Mouse (Mus musculus) kidney, embryonic 16.5 days (tissue): ENCODE data around the gene Sidt2. TPM values are rescaled to one million over a fixed set of nuclear protein-coding genes. Genes with fewer than 3 reads are reported as not detected.
A peak's percentile ranks its signal among the peaks of the same experiment; 100 is the strongest.

ENCODE experiments used
- ATAC-seq: fragments of 200-750 bp; cut with Nextera tagmentation; 2 replicates; pipeline ENCODE4 v1.8.0; 2017; ENCODE audit warnings: moderate TSS enrichment; ENCODE audit not compliant: low FRiP score, low TSS enrichment
- H3K27ac ChIP-seq: fragments of 300-500 bp; sonication (generic); 2 replicates; pipeline ENCODE4 v1.5.1; 2014; ENCODE audit warnings: low read length
- H3K27me3 ChIP-seq: fragments of 300-500 bp; sonication (generic); 2 replicates; pipeline ENCODE4 v1.6.1; 2014; ENCODE audit warnings: low read length, control low read depth, mixed read lengths; ENCODE audit not compliant: insufficient read depth
- H3K36me3 ChIP-seq: fragments of 300-500 bp; sonication (generic); 2 replicates; pipeline ENCODE4 v1.6.1; 2014; ENCODE audit warnings: low read length, control low read depth, mixed read lengths; ENCODE audit not compliant: insufficient read depth
- H3K4me1 ChIP-seq: fragments of 300-500 bp; sonication (generic); 2 replicates; pipeline ENCODE4 v1.6.1; 2014; ENCODE audit warnings: low read length, control low read depth, mixed read lengths; ENCODE audit not compliant: insufficient read depth
- H3K4me2 ChIP-seq: fragments of 300-500 bp; sonication (generic); replicated peaks from 2 replicates; pipeline ENCODE4 v1.6.1; 2014; ENCODE audit warnings: low read depth, low read length
- H3K4me3 ChIP-seq: fragments of 300-500 bp; sonication (generic); 2 replicates; pipeline ENCODE4 v1.5.1; 2014; ENCODE audit warnings: mild to moderate bottlenecking, low read length
- H3K9ac ChIP-seq: fragments of 300-500 bp; sonication (generic); replicated peaks from 2 replicates; pipeline ENCODE4 v1.6.1; 2014; ENCODE audit warnings: low read length
- H3K9me3 ChIP-seq: fragments of 300-500 bp; sonication (generic); 2 replicates; pipeline ENCODE4 v1.6.1; 2016; ENCODE audit warnings: low read length, control low read depth
- WGBS: fragments of 180-500 bp; shearing (Covaris S2); extraction: QIAGEN DNeasy Blood & Tissue Kit; methylation state at CpG from one replicate; pipeline ENCODE4 v1.1.7; 2014; 5-methylcytosine and 5-hydroxymethylcytosine counted together
- polyA plus RNA-seq: library from polyadenylated mRNA; unstranded; fragments of >200 nt; fragmentation: Nextera tagmentation; extraction: Ambion mirVana; gene quantifications from 2 replicates; pipeline ENCODE4 v1.2.1, GENCODE M21; 2015

Gene Sidt2
- polyA plus RNA-seq, 1 experiment from 2014 or later, result 44.5 TPM

DNA sequence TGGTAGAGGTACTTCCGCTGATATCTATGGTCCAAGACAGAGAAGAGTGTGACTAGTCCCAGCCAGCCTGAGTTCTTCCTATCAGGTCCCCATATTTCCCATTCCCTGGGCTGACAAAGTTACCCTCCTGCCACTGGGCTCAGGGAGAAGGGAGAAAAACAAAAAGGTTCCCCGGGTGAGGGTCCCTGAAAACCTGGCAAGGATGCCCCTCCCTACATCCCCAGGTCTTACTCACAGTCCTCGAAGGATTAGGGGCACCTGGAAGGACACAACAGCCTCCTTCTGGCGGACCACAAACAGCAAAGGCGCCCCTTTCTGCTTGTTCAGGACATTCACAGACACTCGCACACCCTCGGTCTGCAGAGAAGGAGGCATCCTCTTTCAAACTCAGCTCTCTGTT lies 2.2 kb downstream of the Sidt2 start:
- H3K27ac ChIP-seq, result no peak overlapping the region
- peaks cover 31% of the 10 kb centered on the region for H3K36me3 ChIP-seq
- no peaks in the 10 kb centered on the region for H3K9me3 ChIP-seq
- H3K9ac ChIP-seq, result peak overlapping the region; percentile 96
- H3K27me3 ChIP-seq, result no peaks in the 10 kb centered on the region
- H3K4me1 ChIP-seq, result peaks cover 19% of the 10 kb centered on the region
- H3K4me2 ChIP-seq, result peak overlapping the region; percentile 71; the same call in 1 of the 2 replicates
- H3K4me3 ChIP-seq, result peak overlapping the region; percentile 81; the same call in 1 of the 2 replicates
- WGBS, result 86% methylated on average over 7 of the region's 7 CpGs
- ATAC-seq, result no peak

DNA sequence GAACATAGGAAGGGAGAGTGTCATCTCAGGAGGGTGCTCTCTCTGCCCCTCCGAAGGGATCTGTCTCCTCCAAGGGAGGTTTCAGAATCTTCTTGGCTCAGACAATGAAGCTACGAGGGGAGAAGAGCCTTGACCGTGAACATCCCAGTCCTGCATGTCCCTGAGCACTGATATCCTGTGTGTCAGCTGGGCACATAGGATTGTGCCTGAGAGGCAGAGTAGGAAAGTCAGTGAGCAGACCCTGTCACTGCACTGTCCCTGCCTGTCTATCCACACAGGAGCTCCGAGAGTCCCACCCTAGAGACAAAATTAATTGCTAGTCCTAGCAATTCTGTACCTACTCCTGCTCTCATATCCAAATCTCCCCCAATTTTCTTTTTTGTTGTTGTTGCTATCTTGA lies 3.0 kb downstream of the Sidt2 start:
- Histone ChIP-seq H3K27ac (no peak overlapping the region), H3K4me1 (peaks cover 19% of the 10 kb centered on the region)

DNA sequence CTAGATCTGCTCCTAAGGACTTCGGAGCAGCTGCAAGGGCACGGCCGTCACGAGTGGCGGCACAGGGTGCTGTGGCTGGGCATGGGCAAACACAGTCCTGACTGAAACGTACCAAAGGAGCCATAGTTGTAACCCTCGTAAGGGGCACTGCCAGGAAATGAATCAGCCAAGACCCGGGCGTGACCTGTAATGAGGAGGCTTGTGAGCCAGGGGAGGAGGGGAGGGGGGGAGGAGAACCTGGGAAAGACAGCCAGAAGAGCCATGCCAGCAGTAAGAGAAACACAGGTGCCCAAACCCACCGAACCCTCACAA lies 8.2 kb downstream of the Sidt2 start:
- no peaks in the 10 kb centered on the region for H3K9me3 ChIP-seq
- no peak for ATAC-seq
- no peak overlapping the region for H3K4me3 ChIP-seq
- 72% methylated on average over 10 of the region's 10 CpGs for WGBS
- no peak overlapping the region for H3K27ac ChIP-seq
- H3K4me2 ChIP-seq, result no peak overlapping the region
- no peaks in the 10 kb centered on the region for H3K27me3 ChIP-seq
- H3K36me3 ChIP-seq, result peaks cover 67% of the 10 kb centered on the region
- no peak overlapping the region for H3K9ac ChIP-seq
- no peaks in the 10 kb centered on the region for H3K4me1 ChIP-seq

More for the DNA sequence above, 3.0 kb downstream of the Sidt2 start:
- Histone ChIP-seq H3K27me3 (no peaks in the 10 kb centered on the region), H3K36me3 (peaks cover 34% of the 10 kb centered on the region), H3K4me2 (no peak overlapping the region), H3K4me3 (no peak overlapping the region), H3K9ac (no peak overlapping the region), H3K9me3 (no peaks in the 10 kb centered on the region)
- no peak for ATAC-seq
- WGBS, result 83% methylated on average over 4 of the region's 4 CpGs

GRCm38 (mm10) chr9:45946182-45946871 lies 8.7 kb downstream of the Sidt2 start:
- Histone ChIP-seq H3K4me1 (no peaks in the 10 kb centered on the region), H3K36me3 (peaks cover 72% of the 10 kb centered on the region), H3K9ac (no peak overlapping the region), H3K9me3 (no peaks in the 10 kb centered on the region), H3K27me3 (no peaks in the 10 kb centered on the region), H3K4me3 (no peak overlapping the region), H3K4me2 (no peak overlapping the region), H3K27ac (no peak overlapping the region)
- WGBS, result 82% methylated on average over 16 of the region's 16 CpGs
- ATAC-seq, result no peak

- Histone ChIP-seq H3K9ac (no peak overlapping the region), H3K27ac (no peak overlapping the region), H3K36me3 (peaks cover 77% of the 10 kb centered on the region), H3K4me1 (no peaks in the 10 kb centered on the region), H3K9me3 (no peaks in the 10 kb centered on the region), H3K4me2 (no peak overlapping the region), H3K27me3 (no peaks in the 10 kb centered on the region), H3K4me3 (no peak overlapping the region)
- no peak for ATAC-seq
- WGBS, result 81% methylated on average over 13 of the region's 13 CpGs
Measured at GRCm38 (mm10) chr9:45945721-45946120, 9.3 kb downstream of the Sidt2 start.

- Histone ChIP-seq H3K4me3 (no peak overlapping the region), H3K36me3 (peaks cover 68% of the 10 kb centered on the region), H3K4me2 (no peak overlapping the region), H3K27ac (no peak overlapping the region), H3K27me3 (no peaks in the 10 kb centered on the region), H3K9me3 (no peaks in the 10 kb centered on the region), H3K4me1 (no peaks in the 10 kb centered on the region), H3K9ac (no peak overlapping the region)
- no peak for ATAC-seq
- 82% methylated on average over 13 of the region's 13 CpGs for WGBS
Measured at GRCm38 (mm10) chr9:45944506-45945400, 10.3 kb downstream of the Sidt2 start.

DNA sequence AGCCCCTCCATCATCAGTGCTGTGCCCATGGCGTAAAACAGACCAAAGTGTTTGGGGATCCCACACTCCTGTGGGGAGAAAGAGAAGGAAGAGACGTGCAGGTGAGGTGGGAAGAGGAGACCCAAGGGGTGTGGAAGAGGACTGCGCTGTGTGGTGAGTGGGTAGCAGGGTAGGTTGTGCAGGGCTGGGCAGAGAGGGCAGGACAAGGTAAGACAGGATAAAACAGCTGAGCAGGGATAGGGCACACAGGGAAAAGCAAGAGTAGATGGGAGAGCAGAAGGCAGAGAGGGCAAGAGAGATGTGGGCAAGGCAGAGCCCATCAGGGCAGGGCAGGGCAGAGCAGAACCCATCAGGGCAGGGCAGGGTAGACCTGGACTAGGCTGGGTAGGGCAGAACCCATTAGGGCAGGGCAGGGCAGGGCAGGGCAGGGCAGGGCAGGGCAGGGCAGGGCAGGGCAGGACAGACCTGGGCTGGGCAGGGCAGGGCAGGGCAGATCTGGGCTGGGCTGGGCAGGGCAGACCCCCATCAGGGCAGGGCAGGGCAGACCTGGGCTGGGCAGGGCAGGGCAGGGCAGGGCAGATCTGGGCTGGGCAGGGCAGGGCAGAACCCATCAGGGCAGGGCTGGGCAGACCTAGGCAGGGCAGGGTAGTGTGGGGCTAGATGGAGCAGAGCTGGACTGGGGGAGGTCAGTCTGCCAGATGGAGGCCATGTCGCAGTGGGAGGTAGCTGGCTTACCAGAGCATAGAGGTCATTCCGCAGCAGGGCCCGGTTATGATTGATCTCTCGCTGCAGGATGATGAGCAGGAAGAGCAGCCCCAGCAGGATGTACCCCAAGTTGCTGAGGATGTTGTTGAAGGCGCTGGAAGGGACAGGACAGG lies 11.2 kb downstream of the Sidt2 start:
- no peak overlapping the region for H3K4me2 ChIP-seq
- ATAC-seq, result peak; percentile 58; the same call in 1 of the 2 replicates
- no peaks in the 10 kb centered on the region for H3K4me1 ChIP-seq
- 90% methylated on average over 8 of the region's 8 CpGs for WGBS
- no peak overlapping the region for H3K4me3 ChIP-seq
- H3K9ac ChIP-seq, result no peak overlapping the region
- H3K27ac ChIP-seq, result no peak overlapping the region
- H3K27me3 ChIP-seq, result no peaks in the 10 kb centered on the region
- H3K9me3 ChIP-seq, result no peaks in the 10 kb centered on the region
- H3K36me3 ChIP-seq, result peaks cover 59% of the 10 kb centered on the region

- Histone ChIP-seq H3K4me2 (no peak overlapping the region), H3K9ac (no peak overlapping the region), H3K36me3 (peaks cover 56% of the 10 kb centered on the region), H3K4me1 (no peaks in the 10 kb centered on the region), H3K27ac (no peak overlapping the region), H3K27me3 (no peaks in the 10 kb centered on the region), H3K4me3 (no peak overlapping the region), H3K9me3 (no peaks in the 10 kb centered on the region)
- ATAC-seq, result no peak
- 92% methylated on average over 8 of the region's 8 CpGs for WGBS
Measured at GRCm38 (mm10) chr9:45942916-45943315, 12.1 kb downstream of the Sidt2 start.

DNA sequence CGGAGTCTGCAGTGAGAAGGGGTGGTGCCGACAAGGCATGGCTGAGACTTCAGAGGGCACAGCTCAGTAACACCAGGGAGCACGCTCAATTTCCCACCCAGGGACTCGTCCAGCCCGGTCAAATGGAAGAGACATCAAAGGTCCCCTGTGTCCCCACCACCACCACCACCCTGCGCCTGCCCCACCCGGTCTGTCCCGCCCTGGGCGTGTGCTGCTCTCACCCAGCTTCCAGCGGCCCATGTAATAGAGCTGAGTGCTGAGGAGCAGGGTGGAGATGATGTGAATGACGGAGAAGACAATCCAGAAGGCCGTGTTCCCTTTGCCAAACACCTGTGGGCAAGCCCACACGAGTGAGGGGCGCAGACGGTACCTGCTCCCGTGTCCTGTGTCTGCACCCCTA lies 12.6 kb downstream of the Sidt2 start:
- H3K27ac ChIP-seq, result no peak overlapping the region
- no peaks in the 10 kb centered on the region for H3K9me3 ChIP-seq
- H3K4me3 ChIP-seq, result no peak overlapping the region
- H3K36me3 ChIP-seq, result peaks cover 56% of the 10 kb centered on the region
- no peak for ATAC-seq
- 84% methylated on average over 16 of the region's 16 CpGs for WGBS
- H3K4me1 ChIP-seq, result no peaks in the 10 kb centered on the region
- no peak overlapping the region for H3K4me2 ChIP-seq
- no peak overlapping the region for H3K9ac ChIP-seq
- no peaks in the 10 kb centered on the region for H3K27me3 ChIP-seq
